Mouse (Mus musculus) G1E (cell line): Measurements from ENCODE around the gene Ap3b1.

ENCODE experiments used
- CTCF ChIP-seq: IDR thresholded peaks from 2 replicates; pipeline ENCODE4 v1.5.1; 2012; ENCODE audit warnings: low read depth, low read length, inconsistent platforms, mixed read lengths
- GATA1 ChIP-seq: IDR thresholded peaks from 2 replicates; pipeline ENCODE4 v1.6.1; 2012; ENCODE audit warnings: borderline replicate concordance, low read length, inconsistent platforms, mixed read lengths
- TAL1 ChIP-seq: conservative IDR thresholded peaks from 2 replicates; pipeline ENCODE4 v1.6.1; 2012; ENCODE audit warnings: low read depth, low read length, inconsistent platforms, mixed read lengths

- TF ChIP-seq CTCF (no peak), GATA1 (no peak), TAL1 (no peak)
Observed at GRCm38 (mm10) chr13:94565176-94565575, 206.4 kb downstream of the Ap3b1 start.
